Mouse (Mus musculus) ovary, adult 2 months (tissue): ENCODE data around the gene Efcab9. TPM values are rescaled to one million over a fixed set of nuclear protein-coding genes. Genes with fewer than 3 reads are reported as not detected.

ENCODE experiments used
- polyA plus RNA-seq: library from polyadenylated mRNA; depleted of rRNA; stranded (reverse); fragments of >200 nt; gene quantifications from 2 replicates; pipeline ENCODE4 v1.2.3, GENCODE M21; 2012; rRNA removed

The Efcab9 gene
- polyA plus RNA-seq = 0.27 TPM in 1 of 2 replicates, not detected in the other

DNA sequence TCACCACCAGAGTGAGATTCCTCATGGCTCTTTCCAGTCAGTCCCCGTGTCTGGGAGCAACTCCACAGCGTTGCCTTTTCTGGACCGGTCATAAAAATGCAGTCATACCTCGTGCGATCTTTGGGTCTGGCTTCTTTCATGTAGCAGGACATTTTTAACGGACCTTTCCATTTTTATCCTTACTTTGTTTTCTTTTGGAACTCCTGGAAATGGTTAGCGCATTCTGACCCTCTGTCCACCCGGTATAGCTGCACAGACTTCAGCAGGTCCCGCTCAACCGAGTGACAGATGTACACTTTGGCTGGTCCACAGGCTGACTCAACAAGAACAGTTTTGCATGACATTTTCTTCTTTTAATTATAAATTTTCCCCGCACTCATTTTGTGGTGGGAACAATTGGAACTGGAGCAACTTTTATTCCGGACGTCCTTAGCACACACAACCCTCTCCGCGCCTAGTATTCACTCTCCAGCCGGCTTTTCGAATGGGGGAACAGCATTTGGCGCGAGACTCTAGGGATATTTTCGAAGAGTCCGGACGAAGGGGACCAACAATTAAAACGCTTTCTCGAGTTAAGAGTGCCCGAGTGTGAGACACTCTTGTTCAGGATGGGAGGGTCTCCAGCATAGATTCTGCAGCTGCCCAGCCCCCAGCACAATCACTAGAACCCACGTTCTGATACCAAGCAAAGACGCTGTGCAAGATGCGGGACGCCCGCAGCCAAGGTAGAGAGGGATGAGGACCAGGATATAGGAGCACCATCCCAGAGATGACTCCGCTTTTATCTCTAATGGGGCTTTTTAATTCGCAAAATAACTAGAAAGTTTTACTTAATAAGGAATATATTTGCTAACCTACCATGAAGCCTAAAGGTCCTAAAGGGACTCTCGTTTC lies at the start of gene Efcab9:
Gene Efcab9 (minus strand): TSS at position 211 of the 894 bp plus-strand sequence.

DNA sequence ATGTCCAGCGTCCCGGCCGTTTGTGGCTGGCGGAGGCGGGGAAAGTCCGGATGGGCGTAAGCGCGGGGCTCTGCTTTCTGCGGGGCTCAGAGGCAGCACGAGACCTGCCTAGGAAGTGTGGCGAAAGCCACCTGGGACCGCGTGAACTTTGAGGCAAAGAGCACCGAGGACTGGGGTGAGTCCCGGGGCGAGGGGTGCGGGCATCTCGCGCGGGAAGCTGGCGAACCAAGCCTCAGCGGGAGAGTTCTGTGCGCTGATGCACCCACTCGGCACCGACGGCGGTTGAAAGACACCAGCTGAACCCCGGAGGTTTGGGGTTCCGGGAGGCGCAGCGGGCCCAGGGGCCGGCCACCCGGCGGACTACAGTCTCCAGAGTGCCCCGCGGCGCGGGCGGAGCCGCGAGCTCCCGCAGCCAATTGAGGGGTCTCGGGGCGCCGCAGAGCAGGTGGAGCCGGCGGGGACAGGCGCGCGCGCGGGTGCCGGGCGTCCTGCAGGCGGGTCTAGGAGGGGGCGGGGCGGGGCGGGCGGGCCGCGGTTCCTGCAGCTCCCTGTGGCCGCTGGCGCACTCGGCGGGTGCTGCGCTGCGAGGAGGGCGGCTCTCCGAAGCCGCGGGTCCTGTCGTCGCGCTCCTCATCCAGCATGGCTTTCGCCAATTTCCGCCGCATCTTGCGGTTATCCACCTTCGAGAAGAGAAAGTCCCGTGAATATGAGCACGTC lies 1.0 kb upstream of the Efcab9 start, which contains the start of gene Stk10:
Gene Stk10 (plus strand): TSS at position 541 of the 717 bp plus-strand sequence.

Other genes starting within 250 kb of the Efcab9 start
- gene Hba-a1, start 248.6 kb downstream of the Efcab9 start, polyA plus RNA-seq = 306 and 812 TPM in 2 replicates
- 0.32 and 0.44 TPM in 2 replicates for gene Hbq1b, start 245.1 kb downstream of the Efcab9 start, polyA plus RNA-seq
- 555 and 957 TPM in 2 replicates for gene Hba-a2, start 235.6 kb downstream of the Efcab9 start, polyA plus RNA-seq
- not detected in 2 replicates for gene Hbq1a, start 232.0 kb downstream of the Efcab9 start, polyA plus RNA-seq
- 21.3 and 24.1 TPM in 2 replicates for gene Sh3pxd2b, start 184.3 kb downstream of the Efcab9 start, polyA plus RNA-seq
- gene Ubtd2, start 76.7 kb downstream of the Efcab9 start, polyA plus RNA-seq = 18.7 and 20.1 TPM in 2 replicates
- 11.3 and 14.1 TPM in 2 replicates for gene Stk10, start 1.2 kb upstream of the Efcab9 start, polyA plus RNA-seq
- gene Fbxw11, start 110.6 kb upstream of the Efcab9 start, polyA plus RNA-seq = 53.1 and 62.5 TPM in 2 replicates